Mouse (Mus musculus) CH12.LX (cell line): ENCODE results near the gene Stau1.

Experiments used
- CTCF ChIP-seq, 2 experiments: IDR thresholded peaks in 1 of 2; conservative IDR thresholded peaks in 1 of 2; 2 replicates each; pipeline ENCODE4 v1.5.1; 2011 to 2012; ENCODE audit warnings: low read depth in 2 of 2, low read length in 2 of 2, improper control_type of control experiment in 1 of 2, inconsistent platforms in 1 of 2, mild to moderate bottlenecking in 1 of 2, moderate library complexity in 1 of 2
- HCFC1 ChIP-seq: IDR thresholded peaks from 2 replicates; pipeline ENCODE4 v1.6.1; 2012; ENCODE audit warnings: low read depth, mild to moderate bottlenecking, inconsistent platforms, low read length, improper control_type of control experiment
- MAX ChIP-seq: IDR thresholded peaks from 2 replicates; pipeline ENCODE4 v1.6.1; 2011; ENCODE audit warnings: low read length, improper control_type of control experiment
- NRF1 ChIP-seq: IDR thresholded peaks from 2 replicates; pipeline ENCODE4 v1.6.1; 2014; ENCODE audit warnings: low read depth, mild to moderate bottlenecking, inconsistent platforms, low read length, improper control_type of control experiment, moderate library complexity
- POLR2A ChIP-seq: IDR thresholded peaks from 2 replicates; pipeline ENCODE4 v1.6.1; 2011; ENCODE audit warnings: low read depth, mild to moderate bottlenecking, improper control_type of control experiment, low read length
- POLR2AphosphoS2 ChIP-seq: IDR thresholded peaks from 2 replicates; pipeline ENCODE4 v1.6.1; 2011; ENCODE audit warnings: low read depth, low read length, improper control_type of control experiment
- SIN3A ChIP-seq: IDR thresholded peaks from 2 replicates; pipeline ENCODE4 v1.6.1; 2012; ENCODE audit warnings: low read length, improper control_type of control experiment, inconsistent platforms
- SMC3 ChIP-seq: IDR thresholded peaks from 2 replicates; pipeline ENCODE4 v1.6.1; 2011; ENCODE audit warnings: low read depth, low read length, improper control_type of control experiment
- TCF12 ChIP-seq: IDR thresholded peaks from 2 replicates; pipeline ENCODE4 v1.6.1; 2014; ENCODE audit warnings: low read depth, mild to moderate bottlenecking, inconsistent platforms, low read length, improper control_type of control experiment
- USF1 ChIP-seq: IDR thresholded peaks from 2 replicates; pipeline ENCODE4 v1.6.1; 2014; ENCODE audit warnings: low read depth, mild to moderate bottlenecking, inconsistent platforms, low read length, improper control_type of control experiment

- TF ChIP-seq POLR2A, result no peak
- TF ChIP-seq USF1, result no peak
- TF ChIP-seq SIN3A, result no peak
- no peak for TF ChIP-seq SMC3
- no peak for TF ChIP-seq HCFC1
- no peak for TF ChIP-seq NRF1
- TF ChIP-seq MAX, result no peak
- TF ChIP-seq TCF12, result no peak
- TF ChIP-seq POLR2AphosphoS2, result no peak
- no peak for TF ChIP-seq CTCF (conservative IDR thresholded peaks at IDR 0.05 in 1 of 2, IDR thresholded peaks at IDR 0.05 in 1 of 2; ENCODE audit: low read depth in 2 of 2, low read length in 2 of 2)
Observed at GRCm38 (mm10) chr2:167038297-167038696, 42.2 kb upstream of the Stau1 start.
